Mouse (Mus musculus): ENCODE results near the gene Ehf. TPM values are rescaled to one million over a fixed set of nuclear protein-coding genes. Genes with fewer than 3 reads are reported as not detected.

Ehf gene
- polyA plus RNA-seq, 1 experiment = 0.11 TPM

DNA sequence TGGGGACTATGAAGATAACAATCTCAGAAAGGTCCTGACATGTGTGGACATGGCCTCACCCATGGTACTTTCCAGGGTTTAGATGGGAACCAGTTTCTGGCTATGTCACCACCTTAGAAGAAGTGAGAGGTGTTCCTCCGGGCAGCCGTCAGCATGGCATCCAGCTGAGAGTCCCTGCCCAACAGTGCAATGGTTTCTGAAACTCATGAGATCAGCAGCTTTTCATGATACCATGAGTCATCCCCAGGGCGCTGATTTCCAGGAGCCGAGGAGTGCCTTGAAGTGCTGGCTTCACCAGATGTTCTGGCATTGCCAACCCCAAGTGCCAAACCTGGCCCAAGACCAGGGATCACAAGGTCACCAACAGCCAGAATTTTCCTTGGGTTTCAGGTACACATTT is 64.0 kb downstream of the Ehf start:
- Histone ChIP-seq H3K4me3 (replicated peaks; ENCODE audit: insufficient read depth, low read depth, low read length) (no peak overlapping the region), H3K27me3 (ENCODE audit: control insufficient read depth, insufficient read depth, low read length) (no peaks in the 10 kb centered on the region), H3K27ac (ENCODE audit: insufficient read depth, low read length) (no peak overlapping the region), H3K4me1 (ENCODE audit: control insufficient read depth, insufficient read depth, low read length) (no peaks in the 10 kb centered on the region)
- TF ChIP-seq CTCF (IDR thresholded peaks at IDR 0.05; ENCODE audit: borderline replicate concordance, insufficient read depth, low read depth, low read length) (no peak), POLR2A (IDR thresholded peaks at IDR 0.05; ENCODE audit: borderline replicate concordance, insufficient read depth, low read length) (no peak)
- no peak for DNase-seq
- 76% methylated on average over 4 of the region's 4 CpGs for whole genome bisulfite sequencing

DNA sequence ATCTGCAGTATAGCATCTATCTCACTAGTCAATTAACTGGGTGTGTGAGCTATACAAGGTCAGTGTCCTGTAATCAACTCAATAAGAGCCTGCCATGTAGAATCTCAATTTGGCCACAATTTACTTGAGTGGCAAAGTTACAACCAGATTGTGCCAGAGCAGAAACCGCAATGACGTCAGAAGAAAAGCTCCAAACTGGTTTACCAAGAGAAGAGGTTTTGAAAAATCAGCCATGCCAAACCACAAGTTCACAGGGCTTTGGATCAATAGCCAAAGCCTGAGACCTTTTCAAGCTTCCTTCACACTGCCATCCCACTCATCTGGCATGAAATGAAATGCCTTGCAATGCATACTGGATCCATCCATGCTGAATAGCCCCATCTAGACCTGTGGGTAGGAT is 76.3 kb downstream of the Ehf start:
- TF ChIP-seq POLR2A (IDR thresholded peaks at IDR 0.05; ENCODE audit: borderline replicate concordance, insufficient read depth, low read length) = no peak
- no peak for TF ChIP-seq CTCF (IDR thresholded peaks at IDR 0.05; ENCODE audit: borderline replicate concordance, insufficient read depth, low read depth, low read length)

DNA sequence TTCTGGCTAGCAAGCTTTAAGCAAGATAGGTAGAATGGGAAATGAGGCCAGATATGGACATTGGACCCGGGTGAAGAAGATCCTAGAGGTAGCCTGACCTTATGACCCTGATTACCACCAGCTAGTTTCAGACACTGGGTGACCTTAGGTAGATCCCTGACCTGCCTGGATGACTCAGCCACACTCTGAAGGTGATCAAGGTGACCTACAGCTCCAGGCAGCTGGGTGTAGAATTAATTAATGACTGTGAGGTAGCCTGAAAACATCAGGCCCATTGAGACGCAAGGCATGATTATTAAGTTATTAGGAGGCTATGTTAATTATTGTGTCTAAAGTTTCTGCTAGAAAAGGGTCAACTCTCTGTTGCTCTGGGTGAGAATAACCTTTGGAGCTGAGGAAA is 82.2 kb downstream of the Ehf start:
- Histone ChIP-seq H3K4me1 (ENCODE audit: control insufficient read depth, insufficient read depth, low read length) (no peaks in the 10 kb centered on the region), H3K27ac (ENCODE audit: insufficient read depth, low read length) (no peak overlapping the region), H3K4me3 (replicated peaks; ENCODE audit: insufficient read depth, low read depth, low read length) (no peak overlapping the region), H3K27me3 (ENCODE audit: control insufficient read depth, insufficient read depth, low read length) (no peaks in the 10 kb centered on the region)
- TF ChIP-seq CTCF (IDR thresholded peaks at IDR 0.05; ENCODE audit: borderline replicate concordance, insufficient read depth, low read depth, low read length) (no peak), POLR2A (IDR thresholded peaks at IDR 0.05; ENCODE audit: borderline replicate concordance, insufficient read depth, low read length) (no peak)
- no peak for DNase-seq
- WGBS = 84% methylated on average over 2 of the region's 2 CpGs

More for the DNA sequence above, 76.3 kb downstream of the Ehf start:
- no peak overlapping the region for H3K4me3 ChIP-seq (replicated peaks; ENCODE audit: insufficient read depth, low read depth, low read length)
- 87% methylated on average over 2 of the region's 2 CpGs for WGBS
- no peaks in the 10 kb centered on the region for H3K27me3 ChIP-seq (ENCODE audit: control insufficient read depth, insufficient read depth, low read length)
- H3K4me1 ChIP-seq (ENCODE audit: control insufficient read depth, insufficient read depth, low read length) = no peaks in the 10 kb centered on the region
- DNase-seq = no peak
- no peak overlapping the region for H3K27ac ChIP-seq (ENCODE audit: insufficient read depth, low read length)

DNA sequence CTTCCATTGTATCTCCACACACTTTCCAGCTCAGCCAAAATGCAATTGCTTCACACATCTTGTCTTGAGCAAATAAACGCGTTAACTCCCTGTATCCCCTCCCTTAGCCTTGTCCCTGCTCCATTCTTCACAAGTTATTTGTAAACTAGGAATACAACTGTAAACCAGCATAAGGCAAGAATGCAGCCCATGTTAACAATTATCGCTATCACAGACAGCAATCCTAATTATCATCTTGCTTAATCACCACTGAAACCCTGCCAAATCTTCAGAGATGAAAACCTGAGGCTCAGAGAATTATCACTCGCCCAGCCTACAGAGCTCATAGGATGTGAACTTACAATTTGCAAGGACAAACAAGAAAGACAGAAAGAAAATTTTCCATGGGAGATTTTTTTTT is 84.8 kb downstream of the Ehf start:
- no peak for DNase-seq
- no peaks in the 10 kb centered on the region for H3K4me1 ChIP-seq (ENCODE audit: control insufficient read depth, insufficient read depth, low read length)
- 72% methylated on average over 4 of the region's 4 CpGs for WGBS
- no peak for TF ChIP-seq CTCF (IDR thresholded peaks at IDR 0.05; ENCODE audit: borderline replicate concordance, insufficient read depth, low read depth, low read length)
- no peak for TF ChIP-seq POLR2A (IDR thresholded peaks at IDR 0.05; ENCODE audit: borderline replicate concordance, insufficient read depth, low read length)
- no peaks in the 10 kb centered on the region for H3K27me3 ChIP-seq (ENCODE audit: control insufficient read depth, insufficient read depth, low read length)
- H3K4me3 ChIP-seq (replicated peaks; ENCODE audit: insufficient read depth, low read depth, low read length) = no peak overlapping the region
- no peak overlapping the region for H3K27ac ChIP-seq (ENCODE audit: insufficient read depth, low read length)

DNA sequence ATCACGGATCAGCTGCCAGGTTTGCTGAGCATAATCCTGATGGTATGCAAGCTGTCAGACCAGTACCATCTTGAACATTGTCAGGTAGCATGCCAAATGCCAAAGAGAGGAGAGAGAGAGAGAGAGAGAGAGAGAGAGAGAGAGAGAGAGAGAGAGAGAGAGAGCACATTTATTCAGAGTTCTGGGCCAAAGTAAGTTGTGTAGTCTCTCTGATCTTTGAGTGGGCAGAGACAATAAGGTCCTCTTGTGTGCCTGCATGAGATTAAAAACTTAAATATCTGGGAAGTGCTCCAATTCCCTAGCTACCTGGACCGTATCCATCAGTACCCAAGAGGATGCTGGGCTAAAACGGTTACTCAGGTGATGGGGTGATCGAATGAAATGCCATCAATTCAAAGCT is 87.3 kb downstream of the Ehf start:
- no peaks in the 10 kb centered on the region for H3K27me3 ChIP-seq (ENCODE audit: control insufficient read depth, insufficient read depth, low read length)
- H3K4me3 ChIP-seq (replicated peaks; ENCODE audit: insufficient read depth, low read depth, low read length) = no peak overlapping the region
- DNase-seq = no peak
- WGBS = 29% methylated on average over 4 of the region's 4 CpGs
- no peak overlapping the region for H3K27ac ChIP-seq (ENCODE audit: insufficient read depth, low read length)
- no peaks in the 10 kb centered on the region for H3K4me1 ChIP-seq (ENCODE audit: control insufficient read depth, insufficient read depth, low read length)
- TF ChIP-seq POLR2A (IDR thresholded peaks at IDR 0.05; ENCODE audit: borderline replicate concordance, insufficient read depth, low read length) = no peak
- TF ChIP-seq CTCF (IDR thresholded peaks at IDR 0.05; ENCODE audit: borderline replicate concordance, insufficient read depth, low read depth, low read length) = no peak

DNA sequence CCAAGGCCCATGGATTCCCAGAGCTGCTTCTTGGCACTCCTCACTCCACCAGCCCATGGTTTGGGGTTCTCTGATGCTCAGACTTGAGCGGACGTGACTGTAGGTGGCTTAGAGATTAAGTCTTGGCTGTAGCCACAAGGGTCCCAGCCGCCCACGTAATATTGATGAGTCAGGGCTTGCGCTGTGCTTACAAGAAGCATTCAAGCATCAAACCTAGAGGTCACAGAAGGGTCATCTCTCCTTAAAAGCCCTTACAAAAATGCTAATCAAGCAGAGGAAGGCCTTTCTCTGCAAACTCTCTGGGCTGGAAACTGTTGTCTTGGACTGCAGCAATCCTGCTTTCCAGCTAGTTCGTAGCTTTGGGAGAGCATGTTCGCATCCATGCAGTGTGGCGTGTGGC is 88.2 kb downstream of the Ehf start:
- TF ChIP-seq CTCF (IDR thresholded peaks at IDR 0.05; ENCODE audit: borderline replicate concordance, insufficient read depth, low read depth, low read length) = no peak
- WGBS = 74% methylated on average over 8 of the region's 8 CpGs

DNA sequence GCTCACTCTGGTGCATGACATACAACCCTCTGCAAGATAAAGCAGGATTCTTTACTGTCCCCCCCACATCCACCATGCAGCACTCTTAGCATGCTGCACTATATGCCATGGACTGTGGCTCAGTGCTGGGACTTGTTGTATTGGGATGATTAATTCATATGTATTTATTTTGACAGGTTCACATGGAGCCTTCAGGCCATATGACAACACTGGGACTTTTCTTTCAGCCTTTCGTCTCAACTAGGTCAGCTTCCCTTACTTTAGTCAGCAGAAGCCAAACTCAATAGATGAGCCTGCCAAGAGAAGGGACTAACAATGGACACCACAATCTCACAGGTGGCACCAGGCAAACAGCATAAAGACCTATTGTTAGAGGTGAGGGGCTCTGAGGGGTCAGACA is 89.5 kb downstream of the Ehf start:
- WGBS = 39% methylated on average over 1 of the region's 1 CpGs
- H3K27me3 ChIP-seq (ENCODE audit: control insufficient read depth, insufficient read depth, low read length) = no peaks in the 10 kb centered on the region
- TF ChIP-seq POLR2A (IDR thresholded peaks at IDR 0.05; ENCODE audit: borderline replicate concordance, insufficient read depth, low read length) (no peak), CTCF (IDR thresholded peaks at IDR 0.05; ENCODE audit: borderline replicate concordance, insufficient read depth, low read depth, low read length) (no peak)

More for the DNA sequence above, 88.2 kb downstream of the Ehf start:
- Histone ChIP-seq H3K27me3 (ENCODE audit: control insufficient read depth, insufficient read depth, low read length) (no peaks in the 10 kb centered on the region), H3K4me1 (ENCODE audit: control insufficient read depth, insufficient read depth, low read length) (no peaks in the 10 kb centered on the region), H3K27ac (ENCODE audit: insufficient read depth, low read length) (no peak overlapping the region), H3K4me3 (replicated peaks; ENCODE audit: insufficient read depth, low read depth, low read length) (no peak overlapping the region)
- no peak for DNase-seq

More for the DNA sequence above, 89.5 kb downstream of the Ehf start:
- no peak overlapping the region for H3K27ac ChIP-seq (ENCODE audit: insufficient read depth, low read length)
- H3K4me1 ChIP-seq (ENCODE audit: control insufficient read depth, insufficient read depth, low read length) = no peaks in the 10 kb centered on the region
- no peak overlapping the region for H3K4me3 ChIP-seq (replicated peaks; ENCODE audit: insufficient read depth, low read depth, low read length)
- DNase-seq = no peak

Other genes starting within 250 kb of the Ehf start
- 57.0 and 66.0 TPM in 2 replicates for gene Pdhx, start 229.8 kb downstream of the Ehf start, polyA plus RNA-seq (2012; rRNA removed)
- gene Apip, start 229.6 kb downstream of the Ehf start, polyA plus RNA-seq (2012; rRNA removed) = 45.3 and 46.4 TPM in 2 replicates
- gene Elf5, start 108.4 kb upstream of the Ehf start, polyA plus RNA-seq (2012; rRNA removed) = 0.48 and 0.92 TPM in 2 replicates
- gene Cat, start 181.9 kb upstream of the Ehf start, polyA plus RNA-seq (2012; rRNA removed) = 47.6 and 49.1 TPM in 2 replicates

Measured in cerebellum, adult 2 months (tissue).